Mouse (Mus musculus): ENCODE measurements around the gene Arfgef2. TPM values are rescaled to one million over a fixed set of nuclear protein-coding genes. Genes with fewer than 3 reads are reported as not detected.

The Arfgef2 gene
- polyA plus RNA-seq, 1 experiment from 2014 or later: 5.0 TPM

GRCm38 (mm10) chr2:166892158-166892680, 86.8 kb downstream of the Arfgef2 start:
- H3K27ac ChIP-seq: no peak overlapping the region
- no peak for ATAC-seq (replicated peaks; ENCODE audit: insufficient number of reproducible peaks, insufficient read depth, low FRiP score, low read depth)
- H3K9me3 ChIP-seq (replicated peaks): no peaks in the 10 kb centered on the region
- no peaks in the 10 kb centered on the region for H3K4me1 ChIP-seq (replicated peaks)
- WGBS: 83% methylated on average over 8 of the region's 8 CpGs
- no peak overlapping the region for H3K9ac ChIP-seq
- H3K27me3 ChIP-seq: no peaks in the 10 kb centered on the region
- no peak overlapping the region for H3K4me2 ChIP-seq
- H3K4me3 ChIP-seq: no peak overlapping the region
- H3K36me3 ChIP-seq: peaks cover 57% of the 10 kb centered on the region

- Histone ChIP-seq H3K4me2 (no peak overlapping the region), H3K27ac (no peak overlapping the region), H3K27me3 (no peaks in the 10 kb centered on the region), H3K9me3 (replicated peaks) (no peaks in the 10 kb centered on the region), H3K36me3 (peaks cover 57% of the 10 kb centered on the region), H3K9ac (no peak overlapping the region), H3K4me3 (no peak overlapping the region), H3K4me1 (replicated peaks) (no peaks in the 10 kb centered on the region)
- 90% methylated on average over 5 of the region's 5 CpGs for WGBS
- ATAC-seq (replicated peaks; ENCODE audit: insufficient number of reproducible peaks, insufficient read depth, low FRiP score, low read depth): no peak
These were observed 87.6 kb downstream of the Arfgef2 start for GRCm38 (mm10) chr2:166893036-166893435.

GRCm38 (mm10) chr2:166896368-166896767, 91.0 kb downstream of the Arfgef2 start:
- WGBS: 85% methylated on average over 13 of the region's 13 CpGs
- Histone ChIP-seq H3K4me1 (replicated peaks) (no peaks in the 10 kb centered on the region), H3K4me2 (no peak overlapping the region), H3K27me3 (no peaks in the 10 kb centered on the region), H3K36me3 (peaks cover 46% of the 10 kb centered on the region), H3K27ac (no peak overlapping the region), H3K4me3 (no peak overlapping the region), H3K9ac (no peak overlapping the region), H3K9me3 (replicated peaks) (no peaks in the 10 kb centered on the region)
- no peak for ATAC-seq (replicated peaks; ENCODE audit: insufficient number of reproducible peaks, insufficient read depth, low FRiP score, low read depth)

GRCm38 (mm10) chr2:166896974-166897373, 91.6 kb downstream of the Arfgef2 start:
- ATAC-seq (replicated peaks; ENCODE audit: insufficient number of reproducible peaks, insufficient read depth, low FRiP score, low read depth): no peak
- WGBS: 82% methylated on average over 12 of the region's 12 CpGs
- Histone ChIP-seq H3K9me3 (replicated peaks) (no peaks in the 10 kb centered on the region), H3K4me1 (replicated peaks) (no peaks in the 10 kb centered on the region), H3K4me3 (no peak overlapping the region), H3K4me2 (no peak overlapping the region), H3K27me3 (no peaks in the 10 kb centered on the region), H3K27ac (no peak overlapping the region), H3K36me3 (peaks cover 40% of the 10 kb centered on the region), H3K9ac (no peak overlapping the region)

- Histone ChIP-seq H3K9ac (no peak overlapping the region), H3K9me3 (replicated peaks) (no peaks in the 10 kb centered on the region), H3K36me3 (peaks cover 24% of the 10 kb centered on the region), H3K27me3 (no peaks in the 10 kb centered on the region), H3K4me1 (replicated peaks) (no peaks in the 10 kb centered on the region), H3K4me2 (no peak overlapping the region), H3K27ac (no peak overlapping the region), H3K4me3 (no peak overlapping the region)
- WGBS: 84% methylated on average over 2 of the region's 2 CpGs
- no peak for ATAC-seq (replicated peaks; ENCODE audit: insufficient number of reproducible peaks, insufficient read depth, low FRiP score, low read depth)
These were observed 93.8 kb downstream of the Arfgef2 start for GRCm38 (mm10) chr2:166899161-166899560.

- no peak overlapping the region for H3K4me3 ChIP-seq
- H3K9me3 ChIP-seq (replicated peaks): no peaks in the 10 kb centered on the region
- H3K4me1 ChIP-seq (replicated peaks): no peaks in the 10 kb centered on the region
- H3K27ac ChIP-seq: no peak overlapping the region
- no peak for ATAC-seq (replicated peaks; ENCODE audit: insufficient number of reproducible peaks, insufficient read depth, low FRiP score, low read depth)
- H3K36me3 ChIP-seq: peaks cover 18% of the 10 kb centered on the region
- no peak overlapping the region for H3K4me2 ChIP-seq
- no peak overlapping the region for H3K9ac ChIP-seq
- WGBS: 72% methylated on average over 3 of the region's 3 CpGs
- H3K27me3 ChIP-seq: no peaks in the 10 kb centered on the region
These were observed 94.4 kb downstream of the Arfgef2 start for GRCm38 (mm10) chr2:166899746-166900145.

GRCm38 (mm10) chr2:166900792-166901505, 95.6 kb downstream of the Arfgef2 start:
- Histone ChIP-seq H3K9ac (no peak overlapping the region), H3K27ac (no peak overlapping the region), H3K9me3 (replicated peaks) (no peaks in the 10 kb centered on the region), H3K27me3 (no peaks in the 10 kb centered on the region), H3K36me3 (peaks cover 9% of the 10 kb centered on the region; the same call in 1 of the 2 replicates), H3K4me3 (no peak overlapping the region), H3K4me2 (no peak overlapping the region), H3K4me1 (replicated peaks) (peaks cover 4% of the 10 kb centered on the region)
- no peak for ATAC-seq (replicated peaks; ENCODE audit: insufficient number of reproducible peaks, insufficient read depth, low FRiP score, low read depth)
- 84% methylated on average over 8 of the region's 8 CpGs for WGBS

- no peak overlapping the region for H3K4me2 ChIP-seq
- no peaks in the 10 kb centered on the region for H3K27me3 ChIP-seq
- H3K4me3 ChIP-seq: no peak overlapping the region
- no peaks in the 10 kb centered on the region for H3K9me3 ChIP-seq (replicated peaks)
- H3K27ac ChIP-seq: no peak overlapping the region
- peaks cover 14% of the 10 kb centered on the region for H3K4me1 ChIP-seq (replicated peaks)
- H3K36me3 ChIP-seq: no peaks in the 10 kb centered on the region
- no peak for ATAC-seq (replicated peaks; ENCODE audit: insufficient number of reproducible peaks, insufficient read depth, low FRiP score, low read depth)
- WGBS: 91% methylated on average over 6 of the region's 6 CpGs
- no peak overlapping the region for H3K9ac ChIP-seq
These were observed 98.4 kb downstream of the Arfgef2 start for GRCm38 (mm10) chr2:166903719-166904282.

- H3K27ac ChIP-seq: peak within 1 kb of the TSS; percentile 99
- peak within 1 kb of the TSS; percentile 87 for H3K4me2 ChIP-seq
- H3K4me1 ChIP-seq (replicated peaks): peaks cover 19% of the 10 kb centered on the region
- peak within 1 kb of the TSS; percentile 77 for H3K4me3 ChIP-seq
- H3K27me3 ChIP-seq: no peaks in the 10 kb centered on the region
- under 1% methylated on average over 80 of the region's 80 CpGs for WGBS
- H3K9me3 ChIP-seq (replicated peaks): no peaks in the 10 kb centered on the region
- H3K9ac ChIP-seq: peak within 1 kb of the TSS; percentile 88
- H3K36me3 ChIP-seq: no peaks in the 10 kb centered on the region
- peak; percentile 97 for ATAC-seq (replicated peaks; ENCODE audit: insufficient number of reproducible peaks, insufficient read depth, low FRiP score, low read depth)
These were observed 100.5 kb downstream of the Arfgef2 start, which contains the start of gene Cse1l for GRCm38 (mm10) chr2:166905711-166906522. Gene Cse1l (plus strand): TSS chr2:166906040.

GRCm38 (mm10) chr2:166906523-166907182, 101.3 kb downstream of the Arfgef2 start:
- Histone ChIP-seq H3K4me3 (peak overlapping the region; percentile 77), H3K27me3 (no peaks in the 10 kb centered on the region), H3K4me1 (replicated peaks) (peaks cover 19% of the 10 kb centered on the region), H3K4me2 (peak overlapping the region; percentile 87), H3K9ac (peak overlapping the region; percentile 88), H3K36me3 (no peaks in the 10 kb centered on the region), H3K27ac (peak overlapping the region; percentile 99), H3K9me3 (replicated peaks) (no peaks in the 10 kb centered on the region)
- peak; percentile 37 for ATAC-seq (replicated peaks; ENCODE audit: insufficient number of reproducible peaks, insufficient read depth, low FRiP score, low read depth)
- WGBS: under 1% methylated on average over 28 of the region's 28 CpGs

GRCm38 (mm10) chr2:166909729-166910128, 104.3 kb downstream of the Arfgef2 start:
- H3K27me3 ChIP-seq: no peaks in the 10 kb centered on the region
- no peak overlapping the region for H3K27ac ChIP-seq
- H3K4me2 ChIP-seq: no peak overlapping the region
- no peak overlapping the region for H3K9ac ChIP-seq
- H3K36me3 ChIP-seq: no peaks in the 10 kb centered on the region
- peaks cover 21% of the 10 kb centered on the region for H3K4me1 ChIP-seq (replicated peaks)
- no peak for ATAC-seq (replicated peaks; ENCODE audit: insufficient number of reproducible peaks, insufficient read depth, low FRiP score, low read depth)
- H3K9me3 ChIP-seq (replicated peaks): no peaks in the 10 kb centered on the region
- WGBS: 65% methylated on average over 3 of the region's 3 CpGs
- no peak overlapping the region for H3K4me3 ChIP-seq
